Comparison of ENCODE assay signal across 8 mouse cellular contexts in the genomic region with DNA sequence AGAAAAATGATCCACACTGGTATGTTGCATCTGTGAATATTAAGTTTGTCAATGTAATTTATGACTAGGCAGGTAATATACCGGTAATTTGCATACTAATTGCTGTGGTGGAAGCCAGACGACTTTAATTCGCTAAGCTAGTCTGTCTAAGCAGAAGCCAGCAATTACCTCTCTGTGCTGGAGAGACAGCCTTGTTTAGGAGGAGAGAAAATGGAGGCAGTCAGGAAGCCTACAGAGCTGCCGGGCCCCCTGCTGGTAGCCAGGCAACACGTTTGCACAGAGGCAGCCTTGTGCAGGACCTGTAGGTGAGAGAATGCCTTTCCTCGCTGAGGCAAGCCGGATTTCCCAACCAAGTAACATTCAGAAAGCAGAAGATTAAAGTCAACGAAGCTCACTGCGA.
DNase-seq lines count a peak whose midpoint lies in the region; ATAC-seq and TF ChIP-seq lines count a peak whose summit lies in the region.

No protein-coding gene starts in this region.

- no peaks in the 10 kb centered on the region for H3K36me3 ChIP-seq in heart, embryonic 10.5 days
- H3K36me3 ChIP-seq in kidney, embryonic 14.5 days (ENCODE audit: control insufficient read depth, insufficient read depth, low read length), result no peaks in the 10 kb centered on the region

- H3K27ac ChIP-seq in bone marrow macrophage, adult 2 months (ENCODE audit: insufficient read depth, low read depth, low read length), result no peak overlapping the region
- no peak overlapping the region for H3K27ac ChIP-seq in embryonic fibroblast, embryonic 13.5 days (ENCODE audit: insufficient read depth, low read length)
- H3K27ac ChIP-seq in heart, embryonic 10.5 days, result 0 out of 2 replicates have a peak overlapping the region, but pooled peaks have one; percentile 49
- H3K27ac ChIP-seq in kidney, embryonic 14.5 days (ENCODE audit: low read depth, low read length), result no peak overlapping the region; the same call in 1 of the 2 replicates

- DNase-seq in B cell, adult 2 months, result peak; percentile 77 to 78
- DNase-seq in heart, embryonic 10.5 days (ENCODE audit: low spot score), result peak; percentile 91
- peak; percentile 82 for DNase-seq in liver
- peak; percentile 63 for DNase-seq in spleen, postnatal 36 days (ENCODE audit: low spot score in 2 of 2)

- no peak overlapping the region for H3K4me2 ChIP-seq in kidney, embryonic 14.5 days (replicated peaks; ENCODE audit: low read depth, low read length)

- peaks cover 1% of the 10 kb centered on the region; the same call in 1 of the 2 replicates for H3K4me1 ChIP-seq in bone marrow macrophage, adult 2 months (ENCODE audit: control insufficient read depth, insufficient read depth, low read length)
- H3K4me1 ChIP-seq in embryonic fibroblast, embryonic 13.5 days (ENCODE audit: control insufficient read depth, insufficient read depth, low read length), result peaks cover 9% of the 10 kb centered on the region
- H3K4me1 ChIP-seq in heart, embryonic 10.5 days, result peaks cover 19% of the 10 kb centered on the region
- peaks cover 9% of the 10 kb centered on the region; the same call in 1 of the 2 replicates for H3K4me1 ChIP-seq in kidney, embryonic 14.5 days (ENCODE audit: control insufficient read depth, insufficient read depth, low read length)

- WGBS in heart, embryonic 10.5 days, result 11% methylated on average over 9 of the region's 9 CpGs
- WGBS in kidney, embryonic 14.5 days, result 12% methylated on average over 9 of the region's 9 CpGs

- TF ChIP-seq POLR2A in bone marrow macrophage, adult 2 months (IDR thresholded peaks at IDR 0.05; ENCODE audit: borderline replicate concordance, low read depth, low read length), result no peak
- TF ChIP-seq POLR2A in embryonic fibroblast, embryonic 13.5 days (IDR thresholded peaks at IDR 0.05; ENCODE audit: low read depth, low read length), result no peak

- peak; percentile 54; the same call in 1 of the 2 replicates for TF ChIP-seq CTCF in bone marrow macrophage, adult 2 months (IDR thresholded peaks at IDR 0.05; ENCODE audit: low read depth, low read length)
- peak; percentile 77 for TF ChIP-seq CTCF in embryonic fibroblast, embryonic 13.5 days (IDR thresholded peaks at IDR 0.05; ENCODE audit: borderline replicate concordance, insufficient read depth, low read length)

- no peaks in the 10 kb centered on the region for H3K9me3 ChIP-seq in heart, embryonic 10.5 days
- H3K9me3 ChIP-seq in kidney, embryonic 14.5 days (ENCODE audit: control insufficient read depth, low read length), result no peaks in the 10 kb centered on the region

- H3K9ac ChIP-seq in kidney, embryonic 14.5 days (ENCODE audit: low read depth, low read length), result no peak overlapping the region

- H3K27me3 ChIP-seq in heart, embryonic 10.5 days (ENCODE audit: insufficient read depth, poor library complexity, severe bottlenecking), result peaks cover 6% of the 10 kb centered on the region
- H3K27me3 ChIP-seq in kidney, embryonic 14.5 days (ENCODE audit: control insufficient read depth, insufficient read depth, low read length), result no peaks in the 10 kb centered on the region

- no peak overlapping the region for H3K4me3 ChIP-seq in bone marrow macrophage, adult 2 months (ENCODE audit: insufficient read depth, low read length)
- H3K4me3 ChIP-seq in embryonic fibroblast, embryonic 13.5 days (ENCODE audit: insufficient read depth, low read length), result no peak overlapping the region
- no peak overlapping the region for H3K4me3 ChIP-seq in heart, embryonic 10.5 days
- no peak overlapping the region for H3K4me3 ChIP-seq in kidney, embryonic 14.5 days (ENCODE audit: low read length)

- ATAC-seq in kidney, embryonic 14.5 days (ENCODE audit: low FRiP score, low TSS enrichment), result peak; percentile 75; the same call in 1 of the 2 replicates
- peak; percentile 93 for ATAC-seq in monocyte, adult 5-6 weeks (replicated peaks; ENCODE audit: insufficient number of reproducible peaks, low FRiP score, low TSS enrichment, poor library complexity, severe bottlenecking)
